Mouse (Mus musculus) adrenal gland, postnatal 4 days (tissue): ENCODE data around the gene Itgb4. TPM values are rescaled to one million over a fixed set of nuclear protein-coding genes. Genes with fewer than 3 reads are reported as not detected.

Experiments
- DNase-seq, 2 experiments: peaks; one replicate each; pipeline ENCODE4 v3.0.0; 2021 to 2022; ENCODE audit warnings: low spot score in 2 of 2, mixed read lengths in 2 of 2
- total RNA-seq, 2 experiments: library from RNA; stranded (reverse); gene quantifications; 2 replicates each; pipeline ENCODE4 v1.2.3; 2021

Gene Itgb4
- total RNA-seq, 2 experiments from 2014 or later = 5.0 to 8.7 TPM

- DNase-seq = no peak
Measured at GRCm38 (mm10) chr11:116057237-116057881, 82.8 kb downstream of the Itgb4 start.

Other genes starting within 250 kb of the Itgb4 start
- gene Tmem94, start 209.3 kb upstream of the Itgb4 start, total RNA-seq = 10 to 100 TPM; 67.4 to 71.0 TPM
- 10 to 100 TPM; 59.9 to 61.1 TPM for gene Caskin2, start 161.1 kb upstream of the Itgb4 start, total RNA-seq
- gene Tsen54, start 160.0 kb upstream of the Itgb4 start, total RNA-seq = 10 to 100 TPM; 25.4 to 26.3 TPM
- gene Llgl2, start 150.7 kb upstream of the Itgb4 start, total RNA-seq = 10 to 100 TPM; 15.8 to 25.6 TPM
- 1 to 10 TPM; 1.1 to 6.8 TPM for gene Myo15b, start 116.3 kb upstream of the Itgb4 start, total RNA-seq
- gene Smim5, start 74.7 kb upstream of the Itgb4 start, total RNA-seq = 1 to 10 TPM; 2.1 to 2.3 TPM
- gene Smim6, start 62.7 kb upstream of the Itgb4 start, total RNA-seq = 1 to 10 TPM in 1 of 2 experiments, not detected in 1; 1.8 TPM
- gene Sap30bp, start 41.4 kb upstream of the Itgb4 start, total RNA-seq = 10 to 100 TPM; 44.9 to 51.5 TPM
- gene Recql5, start 41.2 kb upstream of the Itgb4 start, total RNA-seq = 10 to 100 TPM; 28.6 to 28.8 TPM
- gene Galk1, start 38.0 kb downstream of the Itgb4 start, total RNA-seq = 10 to 100 TPM; 70.2 to 88.6 TPM
- gene H3f3b, start 53.3 kb downstream of the Itgb4 start, total RNA-seq = 100 to 1,000 TPM; 751 to 846 TPM
- gene Unk, start 55.6 kb downstream of the Itgb4 start, total RNA-seq = 10 to 100 TPM; 41.3 to 45.5 TPM
- 1 to 10 TPM; 1.1 to 2.4 TPM for gene Unc13d, start 103.3 kb downstream of the Itgb4 start, total RNA-seq
- gene Wbp2, start 112.3 kb downstream of the Itgb4 start, total RNA-seq = 100 to 1,000 TPM; 126 to 136 TPM
- 10 to 100 TPM; 21.3 to 23.9 TPM for gene Trim47, start 152.5 kb downstream of the Itgb4 start, total RNA-seq
- gene Trim65, start 156.4 kb downstream of the Itgb4 start, total RNA-seq = 1 to 10 TPM; 8.2 to 8.5 TPM
- 10 to 100 TPM; 75.4 to 81.6 TPM for gene Mrpl38, start 164.2 kb downstream of the Itgb4 start, total RNA-seq
- 10 to 100 TPM; 57.7 to 63.5 TPM for gene Fbf1, start 193.5 kb downstream of the Itgb4 start, total RNA-seq
- gene Ten1, start 224.1 kb downstream of the Itgb4 start, total RNA-seq = 10 to 100 TPM; 31.6 to 32.9 TPM
- gene Acox1, start 224.3 kb downstream of the Itgb4 start, total RNA-seq = 100 to 1,000 TPM; 100 to 111 TPM